29 mouse cellular contexts compared by ENCODE assay signal in the genomic region with DNA sequence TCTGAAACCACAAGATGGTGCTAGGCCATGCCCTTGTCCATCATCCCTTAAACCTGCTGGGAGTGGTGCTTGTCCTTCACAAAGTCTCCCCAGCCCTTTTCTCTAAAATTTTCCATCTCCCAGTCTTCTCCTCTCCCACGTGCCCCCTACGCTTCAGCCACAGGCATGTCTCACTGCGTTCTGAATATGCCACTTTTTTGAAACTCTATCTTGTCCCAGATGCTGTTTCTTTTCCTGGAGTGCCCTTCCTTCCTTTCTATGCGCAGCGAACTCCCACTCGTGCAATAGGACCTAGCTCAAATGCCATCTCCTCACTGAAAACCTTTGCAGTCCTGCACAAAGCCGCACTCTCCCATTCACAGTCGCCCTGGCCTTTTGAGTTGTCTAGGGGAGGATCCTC.
DNase-seq lines count a peak whose midpoint lies in the region; ATAC-seq lines count a peak whose summit lies in the region.
"Had no signal": no experiment of that assay in that cellular context is flagged by ENCODE, and none has a peak within 500 bp of the region (broad histone marks: within the 10 kb centered on the region; RNA-seq: fewer than 3 reads in every experiment).

No protein-coding gene starts in this region.

- H3K9me3 ChIP-seq in liver, embryonic 12.5 days (replicated peaks), result no peaks in the 10 kb centered on the region
- H3K9me3 ChIP-seq: forebrain, embryonic 13.5 days; G1E; heart, embryonic 10.5 days; intestine, embryonic 15.5 days; midbrain, embryonic 10.5 days; neural tube, embryonic 13.5 days had no signal

- no peak overlapping the region for H3K9ac ChIP-seq in liver, embryonic 12.5 days
- H3K9ac ChIP-seq: forebrain, embryonic 13.5 days; intestine, embryonic 15.5 days; neural tube, embryonic 13.5 days had no signal

- no peaks in the 10 kb centered on the region for H3K27me3 ChIP-seq in liver, embryonic 12.5 days (replicated peaks)
- H3K27me3 ChIP-seq: CH12.LX; forebrain, embryonic 13.5 days; intestine, embryonic 15.5 days; neural tube, embryonic 13.5 days; Patski had no signal

- no peak overlapping the region for H3K4me2 ChIP-seq in liver, embryonic 12.5 days
- H3K4me2 ChIP-seq: forebrain, embryonic 13.5 days; intestine, embryonic 15.5 days; neural tube, embryonic 13.5 days had no signal

- peak; percentile 99 for ATAC-seq in frontal cortex, adult (ENCODE audit: low TSS enrichment)
- no peak for ATAC-seq in liver, embryonic 12.5 days
- ATAC-seq: forebrain, embryonic 13.5 days; hindbrain, embryonic 16.5 days; intestine, embryonic 15.5 days; midbrain, embryonic 16.5 days; Patski had no signal

- no peak overlapping the region for H3K4me3 ChIP-seq in liver, embryonic 12.5 days
- H3K4me3 ChIP-seq: forebrain, embryonic 13.5 days; heart, embryonic 10.5 days; intestine, embryonic 15.5 days; layer of hippocampus, adult 2 months; midbrain, embryonic 10.5 days; myocyte; neural tube, embryonic 13.5 days had no signal

- intact Hi-C loops in left cerebral cortex, postnatal 10 days (cut with DNase I), result loop anchor here (10.0 kb wide), 2 partner anchors 244 to 524 kb away; a partner anchor contains a TSS

- no peaks in the 10 kb centered on the region for H3K4me1 ChIP-seq in liver, embryonic 12.5 days
- H3K4me1 ChIP-seq: intestine, embryonic 15.5 days; midbrain, embryonic 10.5 days; neural tube, embryonic 13.5 days had no signal

- no peak overlapping the region for H3K27ac ChIP-seq in liver, embryonic 12.5 days
- H3K27ac ChIP-seq: forebrain, embryonic 13.5 days; heart, embryonic 10.5 days; intestine, embryonic 15.5 days; layer of hippocampus, adult 2 months; midbrain, embryonic 10.5 days; neural tube, embryonic 13.5 days had no signal

- peak; percentile 10 to 31 for DNase-seq in frontal cortex, postnatal 14 days (ENCODE audit: low spot score in 2 of 2)
- DNase-seq in left cerebral cortex, postnatal 10 days (ENCODE audit: extremely low spot score in 1 of 2, low spot score in 2 of 2), result peak; percentile 21 to 31
- peak; percentile 29 for DNase-seq in right cerebral cortex, postnatal 14 days
- DNase-seq in heart, adult 18-20 months, result no peak
- DNase-seq in spleen, postnatal 10 days (ENCODE audit: low spot score in 2 of 2), result no peak
- DNase-seq: adrenal gland, postnatal 10 days; B cell, adult 2 months; cerebellum, adult 8-10 months; gastrocnemius, postnatal 36 days; heart, postnatal 4 days; kidney, adult 8-10 months; kidney, postnatal 25 days; lung, adult 18-20 months; lung, postnatal 10 days; retina, postnatal 1 day had no signal

- H3K36me3 ChIP-seq in liver, embryonic 12.5 days, result no peaks in the 10 kb centered on the region
- H3K36me3 ChIP-seq: G1E; heart, embryonic 10.5 days; intestine, embryonic 15.5 days; midbrain, embryonic 10.5 days; neural tube, embryonic 13.5 days had no signal

- WGBS in liver, embryonic 12.5 days (ENCODE audit: insufficient replicate concordance), result 69% methylated on average over 8 of the region's 8 CpGs

Comparison
In these comparisons a context has a peak if more than half of its experiments do, and no peak if none do; other contexts are left out.
1. DNase-seq: peak in frontal cortex, postnatal 14 days (2 of 2), left cerebral cortex, postnatal 10 days (2 of 2) and right cerebral cortex, postnatal 14 days (single experiment); none in heart, adult 18-20 months (0 of 2) and spleen, postnatal 10 days (0 of 2).